Mouse (Mus musculus): ENCODE data around the gene Tango6. TPM values are rescaled to one million over a fixed set of nuclear protein-coding genes. Genes with fewer than 3 reads are reported as not detected.
"Not testable (repeated sequence)": the region's sequence is repeated elsewhere in the genome, so short reads cannot be mapped to it uniquely, and the experiment has no call there.

The Tango6 gene
- total RNA-seq, 1 experiment from 2014 or later: 12.9 TPM

DNA sequence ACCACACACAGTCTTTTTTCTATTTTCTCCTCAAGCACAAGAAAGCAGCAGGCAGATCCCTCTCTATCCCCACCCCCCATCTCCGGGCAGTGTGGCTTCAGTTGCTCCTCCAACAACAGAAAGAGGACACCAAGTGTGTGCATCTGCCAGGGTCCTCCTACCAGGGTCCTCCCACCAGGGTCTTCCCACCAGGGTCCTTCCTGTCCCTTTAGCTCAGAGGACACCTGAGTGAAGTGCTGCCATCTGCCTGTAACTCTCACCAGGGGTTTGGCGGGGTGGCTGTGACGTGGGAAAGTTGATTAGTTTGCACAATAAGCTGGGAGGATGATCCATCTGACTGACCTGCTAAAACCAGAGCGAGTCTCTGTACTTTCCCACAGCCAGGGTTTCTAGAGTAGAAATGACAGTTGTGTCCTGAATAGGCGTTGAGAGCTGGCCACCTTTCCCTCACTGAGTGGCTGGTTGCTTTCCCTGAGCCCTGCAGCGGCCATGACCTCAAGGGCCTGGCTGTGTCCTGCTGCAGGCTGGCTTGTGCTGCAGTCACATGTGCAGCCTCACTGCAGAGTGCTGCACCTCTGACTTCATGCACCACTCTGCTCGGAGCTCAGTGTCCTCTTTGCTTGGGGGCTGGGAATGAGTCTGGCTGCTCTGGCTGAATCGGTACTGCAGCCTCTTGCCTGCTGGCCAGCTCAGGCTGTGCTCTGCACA is 171.8 kb downstream of the Tango6 start:
- no peak for ATAC-seq (ENCODE audit: extremely low read depth, insufficient number of reproducible peaks, low FRiP score, poor library complexity, severe bottlenecking)

DNA sequence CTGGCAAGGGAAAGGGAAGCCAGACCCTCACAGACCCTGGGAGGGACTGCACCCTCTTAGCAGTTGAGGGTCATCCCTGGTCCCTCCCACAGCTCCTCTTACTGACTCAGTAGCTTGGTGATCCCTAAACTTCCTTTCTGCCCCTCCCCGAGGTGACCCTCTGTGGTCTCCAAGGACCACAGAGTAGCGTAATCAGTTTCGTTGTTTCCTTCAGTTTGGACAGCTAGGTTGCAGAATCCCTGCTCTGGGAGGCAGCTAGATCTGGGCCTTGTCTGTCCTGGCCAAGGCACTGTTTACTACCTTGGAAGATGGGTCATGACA is 172.3 kb downstream of the Tango6 start:
- no peak for ATAC-seq (ENCODE audit: extremely low read depth, insufficient number of reproducible peaks, low FRiP score, poor library complexity, severe bottlenecking)

DNA sequence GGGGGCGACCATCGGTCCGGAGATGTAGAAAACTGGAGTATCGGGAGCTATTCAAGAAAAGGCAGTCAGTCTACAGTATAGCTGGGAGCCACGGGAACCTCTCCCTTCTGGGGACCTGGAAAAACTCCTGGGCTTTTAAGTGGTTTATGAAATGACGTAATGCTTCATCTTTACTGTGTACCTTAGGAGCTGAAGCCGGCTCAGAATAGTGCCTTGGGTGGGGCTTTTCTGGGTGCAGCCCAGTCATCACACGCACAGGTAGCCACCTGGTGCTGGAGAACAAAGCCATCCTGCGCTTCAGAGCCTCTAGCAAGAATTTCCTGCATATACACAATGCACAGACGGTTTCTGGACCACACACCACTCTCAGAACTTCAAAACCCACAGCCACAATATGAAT is 180.0 kb downstream of the Tango6 start:
- no peak for ATAC-seq (ENCODE audit: extremely low read depth, insufficient number of reproducible peaks, low FRiP score, poor library complexity, severe bottlenecking)

DNA sequence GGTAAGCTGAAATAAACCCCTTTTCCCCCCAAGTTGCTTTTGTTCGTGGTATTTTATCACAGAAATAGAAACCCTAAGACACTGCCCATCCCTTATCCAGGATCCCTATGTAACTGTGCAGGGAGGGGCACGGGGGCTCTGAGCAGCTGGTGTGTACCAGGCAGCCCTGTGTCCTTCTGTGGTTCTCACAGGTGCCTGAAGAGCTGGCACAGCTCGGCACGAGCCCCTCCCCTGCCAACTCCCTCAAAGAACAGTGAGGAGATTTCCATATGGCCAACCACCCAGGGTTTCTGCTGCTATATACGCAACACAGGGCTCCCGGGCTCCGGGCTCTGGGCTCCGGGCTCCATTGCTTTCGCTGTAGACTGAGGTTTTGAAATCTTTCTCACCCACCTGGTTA is 182.5 kb downstream of the Tango6 start:
- ATAC-seq (ENCODE audit: extremely low read depth, insufficient number of reproducible peaks, low FRiP score, poor library complexity, severe bottlenecking): no peak

DNA sequence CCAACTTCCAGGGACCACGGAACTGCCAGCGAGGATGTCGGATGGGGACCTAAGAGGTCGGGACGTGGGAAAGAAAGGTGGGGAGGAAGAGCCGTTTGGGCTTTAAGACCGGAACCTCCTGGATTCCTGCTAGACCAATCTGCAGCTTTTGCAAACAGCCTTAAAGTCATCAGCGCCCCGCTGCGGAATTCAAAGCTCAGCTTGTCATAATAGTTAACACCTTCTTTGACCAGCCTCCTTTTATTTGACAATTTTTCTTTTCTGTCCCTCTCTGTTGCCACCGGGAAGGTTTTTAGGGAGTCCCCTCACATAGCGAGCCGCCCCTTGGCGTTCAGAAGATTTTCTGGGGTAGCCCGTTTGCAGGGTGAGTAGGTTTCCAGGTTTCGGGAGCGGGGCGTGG is 187.2 kb downstream of the Tango6 start, which contains the start of gene Has3:
Gene Has3, plus strand, starts transcription at position 192 of the 400 bp plus-strand sequence.
- ATAC-seq (ENCODE audit: extremely low read depth, insufficient number of reproducible peaks, low FRiP score, poor library complexity, severe bottlenecking): no peak

DNA sequence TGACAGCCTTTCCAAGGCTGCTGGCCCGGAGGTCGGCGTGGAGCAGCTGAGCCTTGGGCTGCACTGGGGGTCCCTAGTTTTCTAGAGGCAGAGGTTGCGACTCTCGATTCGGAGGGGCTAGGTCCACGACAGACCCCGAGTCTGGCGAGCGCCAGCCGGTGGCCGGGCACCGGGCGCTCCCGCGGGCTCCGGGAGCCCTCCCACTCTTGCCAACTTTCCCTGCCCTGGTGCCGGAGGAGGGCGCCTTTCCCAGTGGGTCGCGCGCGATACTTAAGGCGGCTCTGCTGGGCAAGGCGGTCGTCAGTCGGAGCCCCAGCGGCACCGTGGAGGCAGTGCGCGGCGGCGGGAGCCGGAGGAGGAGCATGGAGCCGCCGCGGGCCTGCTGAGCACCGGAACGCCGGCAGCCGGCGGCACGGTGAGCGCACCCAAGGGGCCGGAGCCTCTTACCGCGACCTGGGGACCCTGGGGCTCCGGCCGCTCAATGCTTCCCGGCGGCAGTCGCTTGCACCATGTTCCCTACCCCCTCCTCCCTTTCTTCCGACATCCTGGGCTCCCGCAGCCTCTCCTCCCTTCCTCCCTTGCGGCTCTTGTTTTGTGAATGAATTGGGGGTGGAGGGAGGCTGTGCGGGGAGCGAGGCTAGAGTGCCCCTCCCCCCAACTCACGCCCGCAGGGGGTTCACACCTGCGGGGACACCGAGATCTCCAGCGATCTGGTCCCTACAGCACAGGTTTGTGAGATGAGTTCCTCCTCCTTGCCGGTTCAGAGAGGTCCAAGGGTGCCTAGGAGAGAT is 187.9 kb downstream of the Tango6 start:
- ATAC-seq (ENCODE audit: extremely low read depth, insufficient number of reproducible peaks, low FRiP score, poor library complexity, severe bottlenecking): no peak

DNA sequence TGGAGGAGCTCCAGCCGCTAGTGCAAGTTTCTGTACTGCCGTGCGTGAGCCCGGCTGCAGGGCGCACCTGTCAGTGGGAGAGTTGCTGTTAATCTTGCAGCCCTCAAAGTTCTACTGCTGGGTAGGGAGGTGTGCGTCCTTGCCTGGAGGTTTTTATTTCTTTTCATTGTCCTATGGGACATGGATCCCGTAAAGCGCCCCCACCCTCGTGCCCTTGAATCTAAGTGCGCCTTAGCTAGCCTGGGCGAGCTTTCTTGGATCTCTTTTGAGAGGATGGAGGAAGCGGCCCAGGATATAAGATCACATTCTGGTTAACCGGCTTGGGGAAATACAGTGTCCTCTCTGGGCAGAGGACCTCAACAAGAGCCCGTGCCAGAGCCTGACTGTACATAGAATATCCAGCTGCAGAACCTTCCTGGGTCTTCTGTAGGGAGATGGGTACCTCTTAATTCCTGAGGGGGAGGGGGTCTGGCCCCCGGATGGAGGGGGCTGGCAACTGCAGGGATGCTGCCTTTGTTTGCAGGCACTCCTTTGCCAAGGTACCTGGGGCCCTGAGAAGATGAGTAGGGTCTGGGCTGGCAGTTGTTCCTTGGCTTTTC is 188.6 kb downstream of the Tango6 start:
- ATAC-seq (ENCODE audit: extremely low read depth, insufficient number of reproducible peaks, low FRiP score, poor library complexity, severe bottlenecking): no peak

DNA sequence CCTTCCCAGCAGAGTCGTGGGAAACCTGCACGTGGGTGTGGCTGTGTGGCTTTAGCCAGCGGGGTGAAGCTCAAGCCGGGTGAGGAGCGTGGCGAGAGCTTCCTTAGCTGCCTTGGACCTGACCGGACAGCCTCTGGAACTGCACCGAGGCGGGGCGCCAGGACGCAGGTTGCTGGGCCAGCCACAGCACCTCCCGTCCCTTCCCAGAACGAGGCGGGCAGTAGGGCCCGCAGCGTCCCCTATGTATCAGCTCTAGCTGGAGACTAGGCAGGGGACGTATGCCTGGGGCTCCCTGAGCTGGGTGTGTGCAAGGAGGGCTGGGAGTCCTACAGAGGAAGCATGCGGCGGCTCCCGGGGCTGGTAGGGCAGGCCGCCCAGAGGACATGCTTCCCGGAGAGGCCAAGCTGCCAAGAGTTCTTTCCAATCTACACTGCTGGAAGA is 189.1 kb downstream of the Tango6 start:
- ATAC-seq (ENCODE audit: extremely low read depth, insufficient number of reproducible peaks, low FRiP score, poor library complexity, severe bottlenecking): no peak

DNA sequence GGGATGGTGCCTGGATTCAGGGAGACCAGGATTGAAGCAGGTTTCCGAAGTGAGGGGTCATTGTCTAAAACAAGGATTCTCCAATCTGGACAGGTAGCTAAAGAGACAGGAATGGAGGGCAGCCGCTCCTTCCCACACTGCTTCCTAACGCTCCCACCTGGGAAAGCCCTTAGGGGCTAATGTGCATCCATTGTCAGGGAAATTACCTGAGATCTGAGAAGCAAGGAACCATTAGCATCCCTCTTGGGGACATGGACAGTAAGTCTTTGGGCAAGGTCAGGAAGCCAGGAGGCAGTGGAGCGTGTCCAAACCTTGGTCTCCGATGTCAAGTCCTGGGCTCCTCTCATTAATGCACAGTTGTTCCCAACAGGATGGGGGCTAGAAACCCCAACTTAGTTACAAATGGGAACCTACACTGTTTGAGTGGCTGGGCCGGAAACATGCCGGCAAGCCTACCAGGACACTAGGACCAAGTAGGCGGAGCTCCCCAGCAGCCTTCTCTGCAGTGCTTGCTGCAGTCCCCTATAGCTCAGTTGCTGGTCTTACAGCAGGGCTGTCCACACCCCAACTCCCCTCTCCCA is 189.7 kb downstream of the Tango6 start:
- ATAC-seq (ENCODE audit: extremely low read depth, insufficient number of reproducible peaks, low FRiP score, poor library complexity, severe bottlenecking): no peak

DNA sequence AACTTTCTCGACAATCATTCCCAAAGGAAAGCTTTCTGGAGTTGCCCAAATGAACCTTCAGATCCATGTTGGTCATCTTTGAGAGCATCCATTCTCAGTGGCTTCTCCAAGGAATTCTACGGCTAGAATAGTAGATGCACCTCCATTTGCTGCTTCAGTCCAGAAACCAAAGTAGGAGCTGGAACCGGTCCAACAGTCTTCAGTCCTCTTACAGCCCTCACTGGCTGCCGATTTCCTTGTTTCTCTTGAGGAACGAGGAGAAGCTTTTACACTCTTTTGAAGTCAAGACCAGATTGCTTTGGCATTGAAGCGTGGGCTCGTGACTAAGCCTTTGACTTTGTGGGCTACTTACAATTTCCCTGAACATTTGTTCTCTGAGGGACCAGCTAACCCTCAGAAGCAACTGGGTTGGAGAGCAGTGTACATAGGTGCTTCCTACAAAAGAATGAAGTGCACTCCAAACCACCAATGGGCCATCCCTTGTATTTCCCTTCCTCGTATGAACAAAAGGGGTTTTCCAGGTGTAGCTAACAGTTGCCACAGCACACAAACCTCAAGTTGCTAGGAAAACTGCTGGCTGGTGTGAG is 197.3 kb downstream of the Tango6 start:
- ATAC-seq (ENCODE audit: extremely low read depth, insufficient number of reproducible peaks, low FRiP score, poor library complexity, severe bottlenecking): no peak

DNA sequence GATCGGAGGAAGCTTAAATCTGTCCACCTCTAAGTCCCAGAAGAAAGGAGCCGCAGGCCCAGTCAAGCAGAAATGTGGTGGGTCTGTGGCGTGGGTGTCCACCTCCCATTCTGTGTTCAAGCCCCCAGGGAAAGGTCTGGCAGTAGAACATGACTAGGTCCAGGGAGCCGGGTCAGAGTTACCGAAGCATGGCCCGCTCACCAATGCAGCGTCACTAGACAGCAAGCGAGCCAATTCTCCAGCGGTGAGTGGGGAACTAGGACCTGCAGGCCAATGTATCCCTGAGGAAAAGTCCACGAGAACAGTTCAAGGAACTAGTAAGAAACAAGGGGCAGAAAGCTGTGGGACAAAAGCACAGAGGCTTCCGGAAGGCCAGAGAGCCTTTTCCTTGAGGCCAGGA is 201.2 kb downstream of the Tango6 start:
- not testable (repeated sequence) for ATAC-seq (ENCODE audit: extremely low read depth, insufficient number of reproducible peaks, low FRiP score, poor library complexity, severe bottlenecking)

DNA sequence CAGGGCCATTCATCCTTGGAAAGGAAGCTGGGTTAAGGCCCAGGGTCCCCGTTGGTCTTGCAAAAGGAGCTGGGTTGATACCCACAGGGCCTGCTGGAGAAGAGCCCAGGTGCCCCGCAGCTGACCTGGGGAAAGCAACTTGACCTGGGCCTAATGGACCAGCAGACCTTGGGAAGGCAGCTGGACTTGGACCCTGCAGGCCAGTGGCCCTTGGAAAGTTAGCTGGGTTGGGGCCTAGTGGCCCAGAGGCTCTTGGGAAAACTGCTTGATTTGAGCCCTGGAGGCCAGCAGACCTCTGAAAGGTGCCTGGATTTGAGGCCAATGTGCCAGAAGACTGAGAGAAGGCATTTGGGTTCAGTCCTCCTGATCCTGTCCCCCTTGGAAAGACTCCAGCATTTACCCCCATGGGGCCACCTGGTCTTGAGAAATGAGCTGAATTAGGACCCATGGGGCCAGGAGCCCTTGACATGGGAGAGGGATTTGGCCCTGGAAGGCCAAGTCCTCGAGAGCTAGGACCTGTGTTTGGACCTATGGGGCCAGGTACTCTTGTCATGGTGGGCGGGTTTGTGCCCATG is 202.0 kb downstream of the Tango6 start:
- ATAC-seq (ENCODE audit: extremely low read depth, insufficient number of reproducible peaks, low FRiP score, poor library complexity, severe bottlenecking): not testable (repeated sequence)

DNA sequence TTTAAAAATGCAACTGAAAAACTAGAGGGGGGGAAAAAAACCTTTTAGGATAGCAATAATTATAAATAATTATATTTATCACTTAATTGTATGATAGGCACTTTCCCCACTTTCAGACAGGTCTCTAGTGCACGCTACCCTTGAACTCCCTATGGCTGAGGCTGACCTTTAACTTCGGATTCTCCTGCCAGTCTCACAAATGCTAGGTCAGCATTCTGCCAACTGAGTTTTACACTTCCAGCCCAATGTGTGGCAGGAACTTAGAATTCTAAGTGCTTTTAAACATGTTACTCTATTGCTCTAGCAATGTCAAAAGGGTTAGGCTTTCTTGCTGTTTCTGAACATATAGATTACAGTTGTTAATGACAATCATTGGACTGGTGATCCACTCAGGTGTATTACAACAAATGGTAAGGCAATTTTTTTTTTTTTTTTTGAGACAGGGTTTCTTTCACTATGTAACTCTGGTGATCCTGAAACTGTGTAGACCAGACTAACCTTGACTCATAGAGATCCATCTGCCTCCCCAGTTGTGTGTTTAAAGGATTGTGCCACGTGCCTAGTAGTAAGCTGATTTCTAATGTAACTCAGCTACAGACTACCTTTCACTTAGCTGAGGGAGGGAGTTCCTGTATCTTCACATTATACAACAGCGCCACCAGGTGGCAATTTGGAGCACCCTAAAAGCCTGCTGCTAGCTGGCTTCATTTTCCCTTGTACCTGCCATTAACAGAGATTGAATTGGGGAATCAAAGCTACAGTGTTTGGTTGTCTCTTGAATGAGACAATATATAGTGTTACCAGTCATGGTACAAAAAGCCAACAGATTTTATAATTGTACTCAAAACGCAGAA is 204.7 kb downstream of the Tango6 start:
- peak; percentile 80 for ATAC-seq (ENCODE audit: extremely low read depth, insufficient number of reproducible peaks, low FRiP score, poor library complexity, severe bottlenecking)

DNA sequence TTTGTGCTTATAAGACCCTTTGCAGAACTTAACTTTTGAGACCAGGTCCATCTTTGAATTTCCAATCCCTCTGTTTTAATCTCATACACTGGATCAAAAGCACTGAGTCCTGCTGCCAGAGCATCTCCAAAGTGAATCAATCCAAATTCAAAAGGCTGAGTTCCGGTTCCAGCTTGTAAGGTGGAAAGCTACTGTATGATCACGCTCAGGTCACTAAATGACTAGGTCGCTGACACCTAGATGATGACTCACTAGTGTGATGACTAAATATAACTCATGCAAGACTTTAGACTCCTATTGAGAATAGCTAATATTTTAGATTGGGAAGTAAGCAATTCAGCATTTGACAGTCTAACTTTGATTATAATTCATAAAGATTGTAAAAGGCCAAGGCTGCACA is 205.9 kb downstream of the Tango6 start:
- ATAC-seq (ENCODE audit: extremely low read depth, insufficient number of reproducible peaks, low FRiP score, poor library complexity, severe bottlenecking): no peak

DNA sequence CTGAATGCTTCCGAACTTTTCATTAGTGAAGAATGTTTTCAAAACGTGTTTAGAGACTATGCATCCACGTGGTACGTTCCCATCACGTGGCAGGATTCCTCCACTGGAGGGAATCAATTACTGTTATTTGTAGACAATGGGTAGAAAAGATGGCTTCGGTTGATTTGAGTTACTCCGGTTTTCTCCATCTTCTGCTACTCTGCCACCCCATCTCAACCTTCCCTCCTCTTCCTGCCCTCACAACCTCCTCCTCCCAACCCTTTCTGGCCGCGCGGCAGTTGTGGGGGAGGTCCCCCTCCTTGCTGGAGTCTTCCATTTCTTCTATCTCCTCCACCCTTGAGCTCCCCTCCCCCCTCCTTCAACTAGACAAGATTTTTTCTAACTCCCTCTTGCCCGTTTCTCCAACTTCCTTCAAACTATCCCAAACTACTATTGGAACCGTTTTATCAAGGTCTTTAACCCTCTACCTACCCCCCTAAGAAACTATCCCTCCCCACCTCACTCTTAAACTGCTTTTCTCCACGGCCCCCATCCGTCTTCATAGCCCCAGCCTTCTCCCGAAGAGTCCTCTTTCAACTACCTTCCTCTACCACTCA is 209.4 kb downstream of the Tango6 start:
- no peak for ATAC-seq (ENCODE audit: extremely low read depth, insufficient number of reproducible peaks, low FRiP score, poor library complexity, severe bottlenecking)

DNA sequence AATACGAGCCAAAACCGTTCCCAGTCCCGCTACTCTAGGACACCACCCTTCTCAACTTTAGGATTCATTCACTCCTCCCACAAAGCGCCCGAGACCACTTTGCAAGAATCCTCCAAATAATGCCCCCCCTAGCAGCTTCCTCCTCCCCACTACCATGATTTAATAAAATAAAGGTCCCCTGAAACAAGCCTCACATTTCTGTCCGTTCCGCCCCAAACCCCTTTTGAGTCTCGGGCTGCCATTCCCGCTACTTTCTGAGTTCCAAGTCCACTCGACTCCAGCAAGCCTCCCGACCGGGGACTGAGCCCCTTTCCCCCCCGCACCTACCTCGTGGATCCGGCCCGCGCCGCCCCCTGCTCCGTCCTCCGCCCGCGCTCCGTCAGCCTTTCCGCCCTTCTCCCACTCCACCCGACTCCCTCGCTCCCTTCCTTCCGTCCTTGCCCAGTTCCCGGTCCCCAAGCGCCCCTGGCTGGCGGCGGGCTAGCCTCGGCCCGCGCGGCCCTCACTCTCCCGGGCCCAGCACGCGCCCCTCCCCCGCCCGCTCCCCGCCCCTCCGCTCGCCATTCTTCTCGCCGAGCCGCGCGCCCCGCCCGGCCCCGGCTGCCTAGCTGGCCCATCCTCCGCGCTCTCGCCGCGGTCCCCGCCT is 210.1 kb downstream of the Tango6 start:
- ATAC-seq (ENCODE audit: extremely low read depth, insufficient number of reproducible peaks, low FRiP score, poor library complexity, severe bottlenecking): no peak; the same call in 1 of the 2 replicates

DNA sequence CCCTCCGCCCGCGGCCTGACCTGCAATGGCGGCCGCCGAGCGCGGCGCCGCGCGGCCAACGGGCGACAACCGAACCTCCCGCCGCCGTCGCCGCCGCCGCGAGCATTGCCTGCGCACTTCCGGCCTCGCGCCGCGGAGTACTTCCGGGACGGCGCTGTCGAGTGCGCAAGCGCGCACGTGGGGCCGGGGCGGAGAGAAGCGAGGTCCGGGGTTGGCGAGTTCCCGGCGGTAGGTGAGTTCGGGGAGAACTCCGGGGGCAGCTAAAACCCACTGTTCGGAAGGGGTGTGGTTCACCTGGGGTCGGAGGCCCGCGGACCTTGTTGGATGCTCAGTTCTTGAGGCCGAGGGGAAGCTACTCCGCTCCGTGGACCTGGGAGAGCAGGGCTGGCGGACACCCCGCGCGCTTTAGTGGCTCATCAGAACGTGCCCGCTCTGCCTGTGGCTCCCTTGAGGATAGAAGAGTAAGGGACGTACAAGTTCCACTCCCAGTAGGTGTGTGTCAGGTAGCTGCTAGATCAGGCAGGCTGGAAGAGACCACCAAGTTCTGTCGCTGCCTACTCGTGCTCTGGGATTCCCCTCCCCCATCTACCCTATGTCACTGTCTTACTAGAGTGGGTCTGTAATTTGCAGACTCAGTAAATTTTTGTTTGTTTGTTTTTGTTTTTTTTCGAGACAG is 210.8 kb downstream of the Tango6 start, which contains the start of gene Utp4:
Gene Utp4, plus strand, starts transcription at position 156 of the 676 bp plus-strand sequence.
- ATAC-seq (ENCODE audit: extremely low read depth, insufficient number of reproducible peaks, low FRiP score, poor library complexity, severe bottlenecking): peak; percentile 85
